Mouse (Mus musculus): ENCODE measurements around the gene Rassf10. TPM values are rescaled to one million over a fixed set of nuclear protein-coding genes. Genes with fewer than 3 reads are reported as not detected.
"Not testable (repeated sequence)": the region's sequence is repeated elsewhere in the genome, so short reads cannot be mapped to it uniquely, and the experiment has no call there.

Rassf10 gene
- 0.92 and 1.0 TPM in 2 replicates for polyA plus RNA-seq (2015; fragmentation: Nextera tagmentation; extraction: Ambion mirVana)

GRCm38 (mm10) chr7:112953777-112954291 lies at the start of gene Rassf10:
TSS of gene Rassf10 (plus strand) at chr7:112953962.
- no peak for DNase-seq (ENCODE audit: low spot score)

DNA sequence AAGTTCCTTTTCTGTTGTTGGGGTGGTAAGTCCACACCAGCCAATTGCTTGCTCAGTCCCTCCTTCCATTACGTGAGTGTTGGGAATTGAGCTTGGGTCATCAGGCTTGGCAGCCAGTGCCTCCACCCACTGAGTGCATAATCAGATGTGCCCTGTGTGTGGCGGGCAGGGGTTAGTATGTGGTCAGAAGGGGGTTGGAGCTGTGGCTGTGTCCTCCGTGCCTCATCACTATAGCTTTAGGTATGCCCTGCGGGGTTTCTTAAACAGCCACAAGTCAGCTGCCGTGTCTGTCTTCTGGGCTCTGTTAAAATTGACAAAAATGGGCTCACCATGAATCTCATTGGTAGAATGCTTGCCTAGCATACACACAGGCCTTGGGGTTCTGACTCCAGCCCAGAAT lies 46.9 kb upstream of the Rassf10 start:
- no peak for DNase-seq (ENCODE audit: low spot score)

GRCm38 (mm10) chr7:112907468-112907867 lies 46.3 kb upstream of the Rassf10 start:
- no peak for DNase-seq (ENCODE audit: low spot score)

DNA sequence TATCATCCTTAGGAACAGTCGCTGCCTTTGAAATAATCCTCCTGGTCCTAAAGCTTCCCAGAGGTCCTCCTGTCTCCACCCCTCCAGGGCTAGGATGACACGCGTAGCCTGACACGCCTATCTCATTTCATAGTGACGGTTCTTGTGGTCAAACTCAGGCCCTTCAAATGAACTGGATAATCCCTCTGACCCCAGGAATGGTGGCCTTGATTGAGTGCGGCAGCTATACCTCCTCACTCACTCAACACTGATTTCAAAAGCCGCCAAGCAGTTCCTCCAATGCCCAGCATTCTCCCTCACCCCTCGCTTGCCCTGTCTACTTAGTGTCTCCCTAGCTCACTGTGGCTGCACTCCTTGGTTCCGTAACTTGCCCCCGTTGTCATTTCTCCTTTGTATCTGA lies 44.6 kb upstream of the Rassf10 start:
- no peak for DNase-seq (ENCODE audit: low spot score)

DNA sequence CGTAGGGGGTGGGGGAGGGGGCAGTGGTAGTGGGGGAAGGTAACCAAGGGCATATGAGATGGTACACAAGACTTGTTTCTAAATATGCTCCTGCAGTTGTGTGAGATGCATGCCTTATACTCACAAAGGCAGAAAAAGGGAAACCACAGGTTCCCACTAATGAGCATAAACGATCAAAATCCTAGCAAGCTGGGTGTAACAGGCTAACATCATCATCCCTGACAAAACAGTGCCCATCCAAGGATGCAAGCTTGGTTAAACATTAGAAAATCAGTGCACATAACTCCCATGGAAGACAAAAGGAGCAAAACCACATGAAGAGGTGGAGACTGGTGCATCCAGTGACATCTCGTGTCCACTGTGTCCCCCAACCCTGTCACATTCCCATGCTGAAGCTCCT lies 40.8 kb upstream of the Rassf10 start:
- no peak for DNase-seq (ENCODE audit: low spot score)

- no peak for DNase-seq (ENCODE audit: low spot score)
These were observed 38.2 kb upstream of the Rassf10 start for GRCm38 (mm10) chr7:112915571-112915970.

DNA sequence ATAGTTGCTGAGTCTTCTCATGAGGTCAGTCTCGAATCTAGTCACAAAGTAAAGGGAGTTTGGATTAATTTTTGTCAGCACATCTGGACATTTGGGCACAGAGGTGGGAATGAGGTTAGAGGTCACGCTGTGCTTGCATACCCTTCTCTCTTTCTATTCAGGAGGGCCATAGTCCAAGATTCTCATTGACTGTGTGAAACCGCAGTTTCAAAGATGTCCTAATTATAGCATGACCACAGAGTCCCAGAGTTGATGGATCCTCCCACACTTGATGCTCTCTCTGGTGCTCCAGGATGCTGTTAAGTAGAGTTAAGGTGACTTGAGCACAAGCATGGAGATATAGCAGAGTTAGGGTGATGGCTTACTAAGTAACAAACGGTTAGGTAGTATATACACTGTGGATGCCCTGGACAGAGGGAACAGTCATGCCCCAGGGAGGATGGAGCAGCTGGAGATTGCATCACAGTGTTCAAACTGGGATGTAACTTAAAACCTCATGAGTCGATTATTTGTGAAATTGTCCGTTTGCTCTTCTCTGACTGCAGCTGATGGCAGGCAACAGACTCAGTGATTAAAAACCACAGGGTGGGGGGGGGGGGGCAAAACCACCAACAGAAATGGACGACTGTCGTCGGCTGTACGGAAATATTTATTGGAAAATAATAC lies 36.0 kb upstream of the Rassf10 start:
- DNase-seq (ENCODE audit: low spot score): no peak

DNA sequence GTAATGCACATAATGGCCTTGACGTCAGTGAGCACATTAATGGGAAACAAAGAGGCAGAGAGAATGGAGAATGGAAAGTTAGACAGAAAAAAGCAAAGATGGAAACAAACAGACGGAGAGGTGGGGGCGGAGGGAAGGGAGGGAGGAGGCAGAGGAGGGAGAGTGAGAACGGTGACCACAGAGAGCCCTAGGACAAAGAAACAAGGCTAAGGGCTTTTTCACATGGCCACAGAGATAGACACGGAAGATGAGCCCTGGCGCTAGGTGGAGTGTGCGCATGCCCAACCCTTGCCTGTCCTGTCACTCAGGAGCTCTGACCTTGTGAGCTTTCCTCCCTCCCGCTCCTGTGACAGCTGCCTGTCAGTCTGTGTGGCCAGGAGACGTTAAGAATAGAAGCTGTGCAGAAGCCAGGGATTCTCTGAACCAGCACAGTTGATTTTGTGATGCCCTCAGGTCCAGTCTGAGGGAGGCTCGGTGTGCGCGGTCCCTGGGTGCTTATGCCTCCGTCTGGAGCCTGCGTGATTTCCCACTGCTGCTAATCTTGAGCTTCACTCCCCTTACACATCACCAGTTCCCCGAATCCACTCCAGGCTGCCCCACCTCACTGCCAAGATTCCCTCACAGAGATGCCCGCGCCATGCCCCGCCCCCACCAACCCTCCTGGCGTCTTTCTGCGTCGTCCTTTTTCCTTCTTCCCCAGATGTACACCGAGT lies 35.3 kb upstream of the Rassf10 start:
- no peak for DNase-seq (ENCODE audit: low spot score)

- peak; percentile 44 for DNase-seq (ENCODE audit: low spot score)
These were observed 33.9 kb upstream of the Rassf10 start for GRCm38 (mm10) chr7:112919845-112920244.

GRCm38 (mm10) chr7:112922801-112923200 lies 31.0 kb upstream of the Rassf10 start:
- no peak for DNase-seq (ENCODE audit: low spot score)

DNA sequence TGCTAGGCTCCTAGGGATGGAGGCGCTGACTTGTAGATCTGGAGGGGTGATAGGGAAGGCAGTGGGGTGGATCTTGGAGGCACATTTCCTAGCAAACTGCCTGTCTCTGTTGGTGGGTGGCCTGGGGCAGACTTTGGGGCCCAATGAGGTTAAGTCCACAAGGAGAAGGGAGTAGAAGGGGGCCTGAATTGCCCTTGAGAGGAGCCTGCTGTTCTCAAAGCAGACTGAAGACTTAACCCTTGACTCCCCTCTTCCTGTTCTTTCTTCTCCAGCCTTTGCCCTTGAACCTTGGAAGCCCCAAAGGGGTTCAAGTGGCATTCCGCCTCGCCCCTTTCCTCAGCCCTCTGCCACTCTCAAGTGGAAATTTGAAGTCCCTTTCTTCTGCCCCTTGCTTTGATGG lies 30.1 kb upstream of the Rassf10 start:
- no peak for DNase-seq (ENCODE audit: low spot score)

DNA sequence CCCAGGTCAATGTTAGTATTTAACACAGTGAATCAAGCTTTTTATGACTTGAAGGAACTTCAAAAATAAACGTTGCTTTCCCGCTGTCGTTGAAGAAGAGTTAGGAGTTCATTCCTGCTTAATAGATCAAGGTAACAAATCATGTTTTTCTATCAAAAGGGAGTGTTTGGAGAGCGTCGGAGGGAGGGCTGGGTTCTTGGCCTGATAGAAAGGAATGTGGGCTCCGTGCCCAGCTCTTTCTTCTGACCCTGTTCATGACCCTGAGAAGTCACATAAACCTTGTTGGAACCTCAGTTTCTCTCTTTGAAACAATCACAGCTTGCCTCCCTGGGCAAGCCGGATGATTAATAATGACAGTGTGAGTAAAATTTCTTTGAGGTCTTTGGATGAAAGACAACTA lies 23.1 kb upstream of the Rassf10 start:
- no peak for DNase-seq (ENCODE audit: low spot score)

GRCm38 (mm10) chr7:112935876-112936275 lies 17.9 kb upstream of the Rassf10 start:
- DNase-seq (ENCODE audit: low spot score): not testable (repeated sequence)

DNA sequence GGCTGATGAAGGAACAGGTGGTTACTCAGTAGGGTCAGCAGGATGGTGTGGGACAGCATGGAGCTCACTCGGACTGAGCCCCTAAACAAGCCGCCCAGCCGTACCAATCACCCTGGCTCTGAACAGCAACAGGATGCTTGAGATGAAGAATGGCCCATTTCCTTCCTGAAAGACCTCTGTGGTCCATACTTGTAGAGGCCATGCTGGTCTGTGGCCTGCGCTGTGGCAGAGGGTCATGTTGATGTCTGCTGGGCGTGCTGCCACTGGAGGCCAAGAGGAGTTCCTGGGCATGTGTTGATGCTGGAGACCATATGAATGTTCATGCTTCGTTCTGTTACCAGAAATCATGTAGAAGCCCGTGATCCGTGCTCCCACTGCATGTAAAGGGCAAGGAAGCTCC lies 16.7 kb upstream of the Rassf10 start:
- DNase-seq (ENCODE audit: low spot score): no peak

GRCm38 (mm10) chr7:112938959-112939358 lies 14.8 kb upstream of the Rassf10 start:
- DNase-seq (ENCODE audit: low spot score): no peak

DNA sequence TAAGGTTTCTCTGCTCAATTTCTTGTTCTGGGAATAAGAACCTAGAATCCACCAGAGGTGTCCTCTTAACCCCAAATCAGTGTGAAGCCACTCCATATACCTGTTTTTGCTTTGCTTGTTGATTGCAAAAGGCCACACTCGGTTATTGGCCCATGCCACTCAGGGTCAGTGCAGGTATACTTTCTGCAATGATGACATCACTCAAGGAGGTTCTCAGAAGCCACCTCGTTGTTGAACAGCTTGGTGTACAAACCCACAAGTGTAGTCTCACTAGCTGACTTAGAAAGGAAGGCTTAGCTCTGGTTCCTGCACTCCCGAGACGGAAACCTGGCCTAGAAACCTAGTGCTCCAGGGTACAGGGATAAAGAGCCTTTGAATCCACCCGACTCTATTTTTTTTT lies 11.2 kb upstream of the Rassf10 start:
- no peak for DNase-seq (ENCODE audit: low spot score)

GRCm38 (mm10) chr7:112943056-112943455 lies 10.7 kb upstream of the Rassf10 start:
- DNase-seq (ENCODE audit: low spot score): no peak

GRCm38 (mm10) chr7:112946706-112947105 lies 7.1 kb upstream of the Rassf10 start:
- DNase-seq (ENCODE audit: low spot score): no peak

DNA sequence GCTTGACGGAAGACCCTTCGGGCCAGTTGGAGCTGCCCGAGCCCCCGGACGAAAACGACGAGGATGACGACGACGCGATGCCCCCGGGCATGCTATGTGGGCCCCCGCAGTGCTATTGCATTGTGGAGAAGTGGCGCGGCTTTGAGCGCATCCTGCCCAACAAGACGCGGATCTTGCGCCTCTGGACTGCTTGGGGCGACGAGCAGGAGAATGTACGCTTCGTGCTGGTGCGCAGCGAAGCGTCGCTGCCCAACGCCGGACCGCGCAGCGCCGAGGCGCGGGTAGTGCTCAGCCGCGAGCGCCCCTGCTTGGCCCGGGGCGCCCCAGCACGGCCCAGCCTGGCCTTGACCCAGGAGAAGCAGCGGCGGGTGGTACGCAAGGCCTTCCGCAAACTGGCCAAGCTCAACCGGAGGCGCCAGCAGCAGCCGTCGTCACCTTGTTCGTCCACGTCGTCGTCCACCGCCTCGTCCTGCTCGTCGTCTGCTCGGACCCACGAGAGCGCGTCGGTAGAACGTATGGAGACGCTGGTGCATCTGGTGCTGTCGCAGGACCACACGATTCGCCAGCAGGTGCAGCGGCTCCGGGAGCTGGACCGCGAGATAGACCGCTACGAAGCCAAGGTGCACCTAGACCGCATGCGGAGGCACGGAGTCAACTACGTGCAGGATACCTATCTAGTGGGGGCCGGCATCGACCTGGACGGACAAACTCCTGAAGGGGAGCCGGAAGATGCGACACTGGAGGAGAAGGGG lies 765 bp downstream of the Rassf10 start:
- no peak for DNase-seq (ENCODE audit: low spot score)

DNA sequence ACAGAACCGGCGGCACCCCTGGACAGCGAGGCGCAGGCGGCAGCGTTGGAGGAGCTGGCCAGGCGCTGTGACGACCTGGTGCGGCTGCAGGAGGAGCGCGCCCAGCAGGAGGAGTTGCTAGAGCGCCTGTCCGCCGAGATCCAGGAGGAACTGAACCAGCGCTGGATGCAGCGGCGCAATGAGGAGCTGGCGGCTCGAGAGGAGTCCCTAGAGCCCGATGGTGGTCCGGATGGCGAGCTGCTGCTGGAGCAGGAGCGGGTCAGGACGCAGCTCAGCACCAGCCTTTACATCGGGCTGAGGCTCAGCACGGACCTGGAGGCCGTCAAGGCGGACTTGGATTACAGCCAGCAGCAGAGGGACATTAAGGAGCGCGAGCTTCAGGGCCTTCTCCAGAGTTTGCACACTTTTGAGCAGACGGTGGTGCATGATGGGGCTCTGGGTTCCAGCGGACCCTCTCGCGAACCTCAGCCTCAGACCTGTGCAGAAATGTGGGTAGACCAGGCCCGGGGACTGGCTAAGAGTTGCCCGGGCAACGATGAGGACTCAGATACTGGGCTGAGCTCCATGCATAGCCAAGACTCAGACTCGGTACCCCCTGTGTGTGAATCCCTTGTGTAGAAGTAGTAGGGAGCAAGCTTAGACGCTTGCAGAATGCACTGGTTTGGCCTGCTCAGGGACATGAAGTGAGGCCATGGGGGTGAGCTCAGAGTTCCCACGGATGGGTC lies 1.5 kb downstream of the Rassf10 start:
- no peak for DNase-seq (ENCODE audit: low spot score)

GRCm38 (mm10) chr7:112955955-112956354 lies 2.2 kb downstream of the Rassf10 start:
- DNase-seq (ENCODE audit: low spot score): no peak
